Comparison of ENCODE assay signal across 8 mouse cellular contexts in the genomic region with DNA sequence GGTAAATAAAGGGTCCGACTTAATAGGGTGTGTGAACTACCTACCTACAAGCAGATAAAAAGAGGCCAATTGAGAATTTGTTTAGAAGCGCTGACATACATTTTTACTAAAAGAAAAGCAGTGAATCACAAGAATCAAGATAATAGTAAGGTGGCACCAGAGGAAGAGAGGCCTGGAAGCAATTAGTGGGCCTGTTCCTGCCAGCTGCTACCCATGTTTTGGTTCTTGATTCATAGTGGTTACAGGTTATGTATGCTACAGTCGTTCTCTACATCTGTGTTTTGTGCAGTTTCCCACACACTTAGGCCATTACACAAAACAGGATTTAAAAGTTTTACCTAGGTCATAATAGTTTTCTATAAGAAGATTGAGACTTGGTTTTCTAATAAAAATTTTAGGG. TPM values are rescaled to one million over a fixed set of nuclear protein-coding genes. Genes with fewer than 3 reads are reported as not detected.
DNase-seq lines count a peak whose midpoint lies in the region; ATAC-seq lines count a peak whose summit lies in the region.

No protein-coding gene starts in this region.

- H3K36me3 ChIP-seq in heart, embryonic 16.5 days (ENCODE audit: control insufficient read depth, insufficient read depth), result no peaks in the 10 kb centered on the region
- no peaks in the 10 kb centered on the region for H3K36me3 ChIP-seq in hindbrain, embryonic 15.5 days
- no peaks in the 10 kb centered on the region for H3K36me3 ChIP-seq in midbrain, embryonic 15.5 days (replicated peaks)

- H3K27me3 ChIP-seq in heart, embryonic 16.5 days (ENCODE audit: control insufficient read depth, insufficient read depth, low read length), result no peaks in the 10 kb centered on the region
- no peaks in the 10 kb centered on the region for H3K27me3 ChIP-seq in hindbrain, embryonic 15.5 days
- no peaks in the 10 kb centered on the region for H3K27me3 ChIP-seq in midbrain, embryonic 15.5 days (replicated peaks)

- peak overlapping the region; percentile 18 for H3K4me3 ChIP-seq in heart, embryonic 16.5 days (ENCODE audit: low read length)
- H3K4me3 ChIP-seq in hindbrain, embryonic 15.5 days, result peak overlapping the region; percentile 86
- H3K4me3 ChIP-seq in midbrain, embryonic 15.5 days, result peak overlapping the region; percentile 92

- H3K4me1 ChIP-seq in heart, embryonic 16.5 days (ENCODE audit: control insufficient read depth, insufficient read depth, low read length), result peaks cover 6% of the 10 kb centered on the region
- peaks cover 17% of the 10 kb centered on the region for H3K4me1 ChIP-seq in hindbrain, embryonic 15.5 days (replicated peaks)
- peaks cover 19% of the 10 kb centered on the region for H3K4me1 ChIP-seq in midbrain, embryonic 15.5 days

- peak overlapping the region; percentile 84 for H3K4me2 ChIP-seq in heart, embryonic 16.5 days (ENCODE audit: low read depth, low read length)
- peak overlapping the region; percentile 77 for H3K4me2 ChIP-seq in hindbrain, embryonic 15.5 days
- peak overlapping the region; percentile 75 for H3K4me2 ChIP-seq in midbrain, embryonic 15.5 days

- no peak for DNase-seq in heart, postnatal 4 days
- peak; percentile 9 for DNase-seq in Muller cell, postnatal 12 days (ENCODE audit: inconsistent ontology term)
- DNase-seq in thymus, postnatal 4 days, result no peak
- no peak for DNase-seq in adrenal gland, adult 8-10 months
- DNase-seq in cerebellum, postnatal 10 days, result no peak

- no peak overlapping the region for H3K27ac ChIP-seq in heart, embryonic 16.5 days (ENCODE audit: low read length)
- H3K27ac ChIP-seq in hindbrain, embryonic 15.5 days (replicated peaks), result no peak overlapping the region
- no peak overlapping the region for H3K27ac ChIP-seq in midbrain, embryonic 15.5 days

- ATAC-seq in heart, embryonic 16.5 days (replicated peaks; ENCODE audit: extremely low read depth, insufficient read depth, low FRiP score), result no peak
- no peak for ATAC-seq in hindbrain, embryonic 15.5 days (ENCODE audit: low FRiP score, low read depth)
- ATAC-seq in midbrain, embryonic 15.5 days (replicated peaks), result no peak

- no peaks in the 10 kb centered on the region for H3K9me3 ChIP-seq in heart, embryonic 16.5 days (replicated peaks; ENCODE audit: control insufficient read depth, low read length)
- no peaks in the 10 kb centered on the region for H3K9me3 ChIP-seq in hindbrain, embryonic 15.5 days
- H3K9me3 ChIP-seq in midbrain, embryonic 15.5 days, result no peaks in the 10 kb centered on the region

- 67% methylated on average over 3 of the region's 3 CpGs for WGBS in heart, embryonic 16.5 days
- WGBS in hindbrain, embryonic 15.5 days, result 67% methylated on average over 3 of the region's 3 CpGs
- 78% methylated on average over 3 of the region's 3 CpGs for WGBS in midbrain, embryonic 15.5 days

- peak overlapping the region; percentile 86 for H3K9ac ChIP-seq in heart, embryonic 16.5 days (ENCODE audit: low read length)
- H3K9ac ChIP-seq in hindbrain, embryonic 15.5 days, result 0 out of 2 replicates have a peak overlapping the region, but pooled peaks have one; percentile 90
- H3K9ac ChIP-seq in midbrain, embryonic 15.5 days, result no peak overlapping the region

RNA-seq across cellular contexts. Expression of gene Mbd5, which starts 1.5 kb away (rescaled TPM):
- polyA plus RNA-seq in heart, embryonic 16.5 days (2015; fragmentation: Nextera tagmentation; extraction: Ambion mirVana), result 21.6 and 21.8 TPM in 2 replicates
- total RNA-seq in heart, postnatal 4 days (2021), result 10 to 100 TPM; 37.8 to 41.4 TPM
- polyA plus RNA-seq in hindbrain, embryonic 15.5 days (2015; fragmentation: Nextera tagmentation; extraction: Ambion mirVana), result 35.2 and 36.5 TPM in 2 replicates
- 35.0 and 46.6 TPM in 2 replicates for polyA plus RNA-seq in midbrain, embryonic 15.5 days (2015; fragmentation: Nextera tagmentation; extraction: Ambion mirVana)
- 10 to 100 TPM; 46.2 to 70.7 (median 55.1) TPM for total RNA-seq in adrenal gland, adult 8-10 months (2022)

RNA-seq across cellular contexts. Expression of gene Orc4, which starts 2.3 kb away (rescaled TPM):
- polyA plus RNA-seq in heart, embryonic 16.5 days (2015; fragmentation: Nextera tagmentation; extraction: Ambion mirVana), result 77.6 and 82.6 TPM in 2 replicates
- total RNA-seq in heart, postnatal 4 days (2021), result 10 to 100 TPM; 49.9 to 51.6 TPM
- polyA plus RNA-seq in hindbrain, embryonic 15.5 days (2015; fragmentation: Nextera tagmentation; extraction: Ambion mirVana), result 83.6 and 85.5 TPM in 2 replicates
- polyA plus RNA-seq in midbrain, embryonic 15.5 days (2015; fragmentation: Nextera tagmentation; extraction: Ambion mirVana), result 86.1 and 87.1 TPM in 2 replicates
- 10 to 100 TPM; 53.3 to 70.3 (median 62.0) TPM for total RNA-seq in adrenal gland, adult 8-10 months (2022)

Comparison
In these comparisons a context has a peak if more than half of its experiments do, and no peak if none do; other contexts are left out.
1. H3K4me3 ChIP-seq: peak in every context shown above with its lines; median percentile 92 in midbrain, embryonic 15.5 days; 86 in hindbrain, embryonic 15.5 days; 18 in heart, embryonic 16.5 days.